Mouse (Mus musculus) megakaryocyte, embryonic 14.5 days (primary cell): ENCODE data around the gene Hist1h2bm. TPM values are rescaled to one million over a fixed set of nuclear protein-coding genes. Genes with fewer than 3 reads are reported as not detected.
"Not testable (repeated sequence)": the region's sequence is repeated elsewhere in the genome, so short reads cannot be mapped to it uniquely, and the experiment has no call there.

Source experiments
- H3K27me3 ChIP-seq: replicated peaks from 2 replicates; pipeline ENCODE3; 2012; ENCODE audit warnings: inconsistent platforms
- H3K36me3 ChIP-seq: replicated peaks from 2 replicates; pipeline ENCODE3; 2012; ENCODE audit warnings: low read length, inconsistent platforms, mixed read lengths
- H3K4me1 ChIP-seq: 2 replicates; pipeline ENCODE4 v1.6.1; 2012; ENCODE audit warnings: inconsistent platforms
- H3K4me3 ChIP-seq: replicated peaks from 2 replicates; pipeline ENCODE3; 2012; ENCODE audit warnings: moderate library complexity, mild to moderate bottlenecking, inconsistent platforms
- H3K9me3 ChIP-seq: 2 replicates; pipeline ENCODE4 v1.6.1; 2012; ENCODE audit warnings: inconsistent platforms
- FLI1 ChIP-seq: IDR thresholded peaks from 2 replicates; pipeline ENCODE4 v1.6.1; 2012; ENCODE audit warnings: low read length, inconsistent platforms, mixed read lengths
- GATA1 ChIP-seq: IDR thresholded peaks from 3 replicates; pipeline ENCODE4 v1.6.1; 2012; ENCODE audit warnings: mixed read lengths, low read length, inconsistent platforms, borderline replicate concordance
- polyA plus RNA-seq: library from polyadenylated mRNA; stranded (reverse); fragments of >175 nt; gene quantifications from 2 replicates; pipeline ENCODE4 v1.2.3, GENCODE M21; 2012; ENCODE audit warnings: low replicate concordance; ENCODE audit not compliant: insufficient read depth

Hist1h2bm gene
- polyA plus RNA-seq = 7.3 TPM in 1 of 2 replicates, not detected in the other

DNA sequence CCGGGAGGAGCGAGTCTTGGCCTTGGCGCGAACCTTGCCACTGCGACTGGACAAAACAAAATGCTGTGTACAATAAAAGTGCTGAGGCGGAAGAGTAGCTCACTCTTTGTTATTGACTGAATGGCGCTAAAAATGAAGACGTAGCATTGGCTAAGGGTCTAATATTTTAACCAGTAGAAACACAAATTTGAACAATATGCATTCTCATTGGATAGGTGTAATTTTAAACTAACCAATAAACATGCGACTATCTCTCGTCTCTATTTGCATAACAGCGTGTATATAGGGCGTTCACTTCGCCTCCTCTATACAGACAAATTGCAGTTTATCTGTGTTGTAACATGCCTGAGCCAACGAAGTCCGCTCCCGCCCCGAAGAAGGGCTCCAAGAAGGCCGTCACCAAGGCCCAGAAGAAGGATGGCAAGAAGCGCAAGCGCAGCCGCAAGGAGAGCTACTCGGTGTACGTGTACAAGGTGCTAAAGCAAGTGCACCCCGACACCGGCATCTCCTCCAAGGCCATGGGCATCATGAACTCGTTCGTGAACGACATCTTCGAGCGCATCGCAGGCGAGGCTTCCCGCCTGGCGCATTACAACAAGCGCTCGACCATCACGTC, at the start of gene Hist1h2bm:
Gene Hist1h2bm (plus strand): TSS at position 288 of the 616 bp plus-strand sequence.
- H3K27me3 ChIP-seq, H3K9me3 ChIP-seq, H3K36me3 ChIP-seq: not testable (repeated sequence)
- peak within 1 kb of the TSS; percentile 90 for H3K4me3 ChIP-seq
- peaks cover 52% of the 10 kb centered on the region for H3K4me1 ChIP-seq

DNA sequence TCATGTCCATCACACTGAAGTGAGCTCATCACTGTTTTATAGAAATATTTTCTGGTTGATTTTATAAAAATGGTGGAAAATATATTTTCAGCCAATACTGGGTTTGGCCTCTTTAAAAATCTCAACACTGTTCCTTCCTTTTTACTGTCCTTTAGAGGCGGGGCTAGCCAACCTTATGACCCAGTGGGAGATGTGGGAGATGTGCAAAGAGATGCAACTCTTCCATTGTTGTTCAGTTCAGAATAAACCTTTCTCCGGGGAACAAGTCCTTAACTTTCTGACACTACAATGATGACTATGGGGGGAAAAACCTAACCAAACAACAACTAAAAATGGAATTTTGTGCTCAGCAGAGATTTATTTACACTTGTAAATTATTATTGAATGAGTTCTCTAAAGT, 44.5 kb upstream of the Hist1h2bm start, which contains the start of gene Olfr1360:
Gene Olfr1360 (minus strand): TSS at position 101 of the 400 bp plus-strand sequence.
- H3K4me3 ChIP-seq = no peak within 1 kb of the TSS
- no peaks in the 10 kb centered on the region for H3K36me3 ChIP-seq
- TF ChIP-seq GATA1 (no peak), FLI1 (no peak)
- H3K27me3 ChIP-seq = no peaks in the 10 kb centered on the region
- H3K4me1 ChIP-seq = no peaks in the 10 kb centered on the region
- no peaks in the 10 kb centered on the region for H3K9me3 ChIP-seq

DNA sequence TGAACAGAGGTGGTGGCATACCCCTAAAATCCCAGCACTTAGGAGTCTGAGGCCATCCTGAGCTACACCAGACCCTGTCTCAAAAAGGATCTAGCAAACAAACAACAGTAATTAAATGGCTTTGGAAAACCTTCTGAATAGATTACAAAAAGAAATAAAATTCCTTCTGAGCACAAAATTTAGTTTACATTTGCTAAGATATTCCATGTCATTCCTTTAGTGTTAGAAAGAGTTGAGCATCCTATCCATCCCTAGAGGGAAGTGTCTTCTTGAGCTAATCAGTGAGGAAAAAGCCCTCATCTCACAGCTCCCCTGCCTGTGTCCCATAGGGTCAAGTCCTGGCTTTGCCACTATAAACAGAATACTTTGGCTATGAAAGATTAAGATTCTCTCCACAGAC, 24.0 kb upstream of the Hist1h2bm start, which contains the start of gene Olfr1359:
Gene Olfr1359 (plus strand): TSS at position 301 of the 400 bp plus-strand sequence.
- Histone ChIP-seq H3K9me3 (no peaks in the 10 kb centered on the region), H3K36me3 (no peaks in the 10 kb centered on the region), H3K27me3 (peaks cover 6% of the 10 kb centered on the region), H3K4me1 (peaks cover 12% of the 10 kb centered on the region), H3K4me3 (no peak within 1 kb of the TSS)
- TF ChIP-seq GATA1 (no peak), FLI1 (no peak)

DNA sequence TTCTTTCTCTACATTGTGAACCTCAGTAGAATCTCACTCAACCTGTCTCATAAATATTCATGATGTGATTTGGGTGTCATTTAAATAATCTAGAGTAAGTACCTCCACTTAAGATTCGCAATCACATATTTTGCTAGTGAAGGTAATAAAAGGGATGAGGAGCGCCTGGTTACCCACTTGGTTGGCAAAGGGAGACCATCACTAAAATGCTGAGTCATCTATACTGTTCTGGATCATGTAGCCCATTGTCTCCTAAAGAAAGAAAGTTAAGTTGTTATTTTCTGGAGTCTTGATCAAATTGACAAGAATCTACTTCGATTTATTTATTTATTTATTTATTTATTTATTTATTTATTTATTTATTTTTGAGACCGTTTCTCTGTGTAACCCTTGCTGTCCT, 15.2 kb upstream of the Hist1h2bm start:
- TF ChIP-seq GATA1 (no peak), FLI1 (no peak)
- Histone ChIP-seq H3K4me1 (peaks cover 11% of the 10 kb centered on the region), H3K4me3 (no peak overlapping the region), H3K9me3 (no peaks in the 10 kb centered on the region), H3K27me3 (peaks cover 5% of the 10 kb centered on the region), H3K36me3 (no peaks in the 10 kb centered on the region)

DNA sequence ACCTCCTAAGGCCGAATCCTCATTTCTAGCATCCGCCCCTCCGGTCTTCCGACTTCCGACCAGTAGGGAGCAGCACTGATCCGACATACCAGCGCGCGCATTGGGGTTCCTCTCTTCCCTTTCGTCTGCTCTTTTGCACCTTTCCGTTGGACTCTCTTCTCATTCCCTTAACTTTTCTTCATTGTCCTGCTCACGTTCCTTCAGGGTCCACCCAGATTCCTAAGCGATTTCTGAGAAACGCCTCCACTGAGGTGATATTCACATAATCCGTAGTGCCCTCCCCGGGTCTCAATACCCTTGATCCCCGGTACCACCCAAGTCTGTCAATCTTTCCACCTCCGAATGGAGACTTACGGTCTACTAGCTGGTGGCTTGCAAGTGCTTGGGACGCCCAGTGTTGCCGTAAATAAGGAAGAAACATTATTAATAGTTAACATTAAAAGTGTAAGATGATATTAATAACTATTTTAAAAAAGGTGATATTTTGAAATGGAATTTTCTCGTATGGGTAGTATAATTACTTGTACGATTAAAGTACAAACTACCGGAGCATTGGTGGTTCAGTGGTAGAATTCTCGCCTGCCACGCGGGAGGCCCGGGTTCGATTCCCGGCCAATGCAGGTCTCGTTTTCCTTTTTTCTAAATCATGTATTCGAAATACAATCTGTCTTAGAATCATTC, 11.7 kb upstream of the Hist1h2bm start:
- TF ChIP-seq FLI1 (no peak), GATA1 (no peak)
- Histone ChIP-seq H3K27me3 (peaks cover 2% of the 10 kb centered on the region), H3K9me3 (no peaks in the 10 kb centered on the region), H3K36me3 (no peaks in the 10 kb centered on the region), H3K4me3 (peak overlapping the region; percentile 93), H3K4me1 (peaks cover 19% of the 10 kb centered on the region)

DNA sequence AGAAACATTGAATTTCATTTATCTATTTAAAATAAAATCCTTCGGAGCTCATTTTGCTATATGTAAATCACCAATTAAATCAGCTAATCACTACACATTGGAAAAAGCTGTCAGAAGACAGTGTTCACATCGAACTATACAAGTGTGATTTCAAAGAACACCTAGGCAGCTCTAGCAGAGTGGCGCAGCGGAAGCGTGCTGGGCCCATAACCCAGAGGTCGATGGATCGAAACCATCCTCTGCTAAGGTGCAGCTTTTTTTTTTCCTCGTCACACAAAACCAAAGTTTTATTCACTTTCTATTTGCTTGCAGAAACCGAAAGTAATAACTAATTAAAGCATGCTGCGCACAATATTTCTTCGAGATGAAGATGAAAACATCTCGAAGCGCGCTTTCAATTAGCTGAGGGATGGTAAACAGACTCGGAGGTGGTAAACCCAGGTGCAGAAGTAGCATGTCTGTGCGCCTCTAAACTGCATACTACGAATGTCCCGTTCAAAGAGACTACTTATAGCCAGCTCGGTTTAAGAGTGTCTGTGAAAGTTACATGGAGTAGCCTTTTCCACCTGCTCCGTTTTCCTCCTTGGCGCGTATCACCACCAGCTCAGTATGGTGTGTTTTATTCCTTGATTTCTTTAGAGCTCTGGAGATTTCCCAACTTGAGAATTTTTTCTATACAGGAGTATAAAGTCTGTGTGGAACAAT, 10.9 kb upstream of the Hist1h2bm start:
- Histone ChIP-seq H3K36me3 (no peaks in the 10 kb centered on the region), H3K9me3 (no peaks in the 10 kb centered on the region)
- no peak for TF ChIP-seq GATA1
- no peak for TF ChIP-seq FLI1

DNA sequence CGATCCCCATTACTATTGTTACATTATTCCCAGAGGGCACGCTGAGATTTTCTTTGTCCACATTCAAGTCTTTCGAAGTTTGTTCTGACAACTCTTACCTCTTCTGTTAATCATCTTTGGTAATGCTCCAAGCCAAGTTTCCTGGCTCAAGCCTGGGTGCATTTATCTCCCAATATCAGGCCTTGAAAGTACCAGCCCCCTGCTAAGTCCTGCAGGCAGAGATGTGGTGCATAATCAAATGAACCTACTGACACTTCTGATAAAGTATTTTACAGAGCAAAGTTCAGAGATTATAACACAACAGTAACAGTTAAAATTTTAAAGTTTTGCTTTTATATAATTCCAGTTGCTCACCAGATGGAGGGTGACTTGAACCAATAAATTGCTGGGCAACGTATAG, 10.1 kb upstream of the Hist1h2bm start:
- peaks cover 2% of the 10 kb centered on the region for H3K27me3 ChIP-seq
- TF ChIP-seq GATA1 (no peak), FLI1 (no peak)
- H3K36me3 ChIP-seq = no peaks in the 10 kb centered on the region
- peaks cover 24% of the 10 kb centered on the region for H3K4me1 ChIP-seq
- H3K9me3 ChIP-seq = no peaks in the 10 kb centered on the region
- H3K4me3 ChIP-seq = no peak overlapping the region

More for the DNA sequence above, 10.9 kb upstream of the Hist1h2bm start:
- Histone ChIP-seq H3K27me3 (peaks cover 2% of the 10 kb centered on the region), H3K4me3 (peak overlapping the region; percentile 93), H3K4me1 (peaks cover 22% of the 10 kb centered on the region)

DNA sequence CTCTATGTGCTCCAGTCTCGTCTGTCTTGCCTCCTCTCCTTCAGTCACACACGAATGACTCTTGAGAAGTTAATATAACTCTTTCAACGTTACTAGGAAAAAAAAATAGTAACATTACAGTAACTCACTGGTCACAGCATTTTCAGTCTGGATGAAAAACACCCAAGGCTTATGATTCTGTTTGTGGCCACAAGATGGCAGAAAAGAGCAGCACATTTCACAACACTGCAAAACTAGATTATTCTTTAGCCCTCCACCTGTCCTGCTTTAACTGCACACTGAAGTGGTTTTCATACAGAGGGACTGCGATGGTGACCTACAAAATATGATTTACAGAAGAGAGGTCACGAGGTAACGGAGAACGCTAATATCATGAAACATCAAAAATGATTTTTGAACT, 7.1 kb upstream of the Hist1h2bm start:
- Histone ChIP-seq H3K4me3 (peak overlapping the region; percentile 89), H3K9me3 (no peaks in the 10 kb centered on the region), H3K27me3 (no peaks in the 10 kb centered on the region), H3K36me3 (no peaks in the 10 kb centered on the region), H3K4me1 (peaks cover 43% of the 10 kb centered on the region)
- no peak for TF ChIP-seq FLI1
- no peak for TF ChIP-seq GATA1

DNA sequence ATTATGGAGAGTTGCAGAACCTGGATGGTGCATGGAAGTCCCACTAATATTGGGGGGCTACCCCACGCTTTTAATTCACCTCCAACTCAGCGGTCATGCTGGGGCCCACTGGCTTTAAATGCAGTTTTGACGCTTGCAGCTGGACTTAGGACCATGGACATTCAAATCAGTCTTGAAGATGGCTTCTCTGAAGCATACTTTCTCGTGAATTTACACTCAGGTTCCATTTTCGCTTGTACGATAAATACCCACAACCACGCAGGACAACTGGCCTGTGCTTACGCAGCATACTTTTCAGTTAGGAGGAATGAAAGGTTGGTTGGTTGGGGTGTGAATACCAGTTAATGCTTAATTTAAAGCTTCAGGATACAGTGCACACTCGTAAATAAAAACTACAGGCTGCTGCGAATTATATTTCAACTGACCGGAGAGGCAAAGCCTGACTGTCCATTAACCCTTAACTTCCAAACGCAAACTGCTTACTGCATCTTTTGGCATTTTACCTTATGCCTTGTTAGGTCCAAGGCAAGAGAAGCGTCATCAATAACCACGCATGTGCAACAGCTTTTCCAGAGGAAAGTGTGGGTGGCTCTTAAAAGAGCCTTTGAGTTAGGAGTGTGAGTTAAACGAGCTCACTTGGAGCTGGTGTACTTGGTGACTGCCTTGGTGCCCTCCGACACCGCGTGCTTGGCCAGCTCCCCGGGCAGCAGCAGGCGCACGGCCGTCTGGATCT, 6.5 kb upstream of the Hist1h2bm start:
- Histone ChIP-seq H3K4me1 (peaks cover 49% of the 10 kb centered on the region), H3K9me3 (no peaks in the 10 kb centered on the region), H3K36me3 (no peaks in the 10 kb centered on the region), H3K27me3 (no peaks in the 10 kb centered on the region), H3K4me3 (peak overlapping the region; percentile 89)
- TF ChIP-seq GATA1 = no peak
- no peak for TF ChIP-seq FLI1

DNA sequence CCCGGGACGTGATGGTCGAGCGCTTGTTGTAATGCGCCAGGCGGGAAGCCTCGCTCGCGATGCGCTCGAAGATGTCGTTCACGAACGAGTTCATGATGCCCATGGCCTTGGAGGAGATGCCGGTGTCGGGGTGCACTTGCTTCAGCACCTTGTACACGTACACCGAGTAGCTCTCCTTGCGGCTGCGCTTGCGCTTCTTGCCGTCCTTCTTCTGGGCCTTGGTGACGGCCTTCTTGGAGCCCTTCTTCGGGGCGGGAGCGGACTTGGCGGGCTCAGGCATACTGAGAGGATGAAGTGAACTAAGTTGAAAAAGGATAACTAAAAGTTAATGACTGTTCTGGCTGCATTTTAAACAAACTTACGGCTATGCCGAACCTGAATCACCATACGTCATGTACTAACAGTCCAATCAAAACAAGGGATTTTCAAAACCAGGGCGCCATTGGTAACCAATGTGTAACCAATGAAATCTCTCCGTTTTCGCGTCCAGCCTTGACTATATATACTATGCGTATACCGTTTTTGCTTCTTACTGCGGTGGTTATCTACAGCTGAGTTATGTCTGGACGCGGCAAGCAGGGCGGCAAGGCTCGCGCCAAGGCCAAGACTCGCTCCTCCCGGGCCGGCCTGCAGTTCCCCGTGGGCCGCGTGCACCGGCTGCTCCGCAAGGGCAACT, 5.8 kb upstream of the Hist1h2bm start, which contains the start of the genes Hist1h2bl and Hist1h2ai:
Gene Hist1h2bl (minus strand): TSS at position 280 of the 676 bp plus-strand sequence.
Gene Hist1h2ai (plus strand): TSS at position 559 of the 676 bp plus-strand sequence.
- peaks cover 55% of the 10 kb centered on the region for H3K4me1 ChIP-seq
- not testable (repeated sequence) for H3K9me3 ChIP-seq, H3K27me3 ChIP-seq, H3K36me3 ChIP-seq
- peak within 1 kb of the TSS; percentile 89 for H3K4me3 ChIP-seq

DNA sequence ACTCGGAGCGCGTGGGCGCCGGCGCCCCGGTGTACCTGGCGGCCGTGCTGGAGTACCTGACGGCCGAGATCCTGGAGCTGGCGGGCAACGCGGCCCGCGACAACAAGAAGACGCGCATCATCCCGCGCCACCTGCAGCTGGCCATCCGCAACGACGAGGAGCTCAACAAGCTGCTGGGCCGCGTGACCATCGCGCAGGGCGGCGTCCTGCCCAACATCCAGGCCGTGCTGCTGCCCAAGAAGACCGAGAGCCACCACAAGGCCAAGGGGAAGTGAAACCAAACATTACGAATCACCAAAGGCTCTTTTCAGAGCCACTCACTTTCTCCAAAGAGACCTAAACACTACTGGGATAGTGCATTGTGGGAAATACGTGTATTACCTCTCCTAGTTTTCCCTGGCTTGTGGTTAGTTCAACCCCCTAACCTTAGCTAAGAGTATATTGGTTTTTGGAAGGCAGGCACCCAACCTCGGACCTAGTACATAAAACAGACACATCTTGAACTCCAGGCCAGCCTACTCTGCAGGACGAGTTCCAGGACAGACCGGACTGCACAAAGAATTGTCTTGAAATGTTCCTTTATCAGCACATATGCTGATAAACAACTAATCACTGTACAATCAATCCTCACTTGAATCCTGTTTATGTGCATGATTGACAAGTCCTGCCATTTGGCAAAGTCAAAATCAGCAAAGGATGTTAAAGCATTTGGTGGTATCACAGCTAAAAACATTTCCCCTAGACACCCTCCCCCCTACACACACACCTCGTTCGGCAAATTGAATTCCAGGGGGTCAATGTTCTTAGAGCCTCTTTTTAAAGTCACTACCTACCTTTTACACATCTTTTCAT, 5.1 kb upstream of the Hist1h2bm start:
- H3K27me3 ChIP-seq, H3K36me3 ChIP-seq, H3K9me3 ChIP-seq: not testable (repeated sequence)
- peaks cover 51% of the 10 kb centered on the region for H3K4me1 ChIP-seq
- H3K4me3 ChIP-seq = peak overlapping the region; percentile 89

DNA sequence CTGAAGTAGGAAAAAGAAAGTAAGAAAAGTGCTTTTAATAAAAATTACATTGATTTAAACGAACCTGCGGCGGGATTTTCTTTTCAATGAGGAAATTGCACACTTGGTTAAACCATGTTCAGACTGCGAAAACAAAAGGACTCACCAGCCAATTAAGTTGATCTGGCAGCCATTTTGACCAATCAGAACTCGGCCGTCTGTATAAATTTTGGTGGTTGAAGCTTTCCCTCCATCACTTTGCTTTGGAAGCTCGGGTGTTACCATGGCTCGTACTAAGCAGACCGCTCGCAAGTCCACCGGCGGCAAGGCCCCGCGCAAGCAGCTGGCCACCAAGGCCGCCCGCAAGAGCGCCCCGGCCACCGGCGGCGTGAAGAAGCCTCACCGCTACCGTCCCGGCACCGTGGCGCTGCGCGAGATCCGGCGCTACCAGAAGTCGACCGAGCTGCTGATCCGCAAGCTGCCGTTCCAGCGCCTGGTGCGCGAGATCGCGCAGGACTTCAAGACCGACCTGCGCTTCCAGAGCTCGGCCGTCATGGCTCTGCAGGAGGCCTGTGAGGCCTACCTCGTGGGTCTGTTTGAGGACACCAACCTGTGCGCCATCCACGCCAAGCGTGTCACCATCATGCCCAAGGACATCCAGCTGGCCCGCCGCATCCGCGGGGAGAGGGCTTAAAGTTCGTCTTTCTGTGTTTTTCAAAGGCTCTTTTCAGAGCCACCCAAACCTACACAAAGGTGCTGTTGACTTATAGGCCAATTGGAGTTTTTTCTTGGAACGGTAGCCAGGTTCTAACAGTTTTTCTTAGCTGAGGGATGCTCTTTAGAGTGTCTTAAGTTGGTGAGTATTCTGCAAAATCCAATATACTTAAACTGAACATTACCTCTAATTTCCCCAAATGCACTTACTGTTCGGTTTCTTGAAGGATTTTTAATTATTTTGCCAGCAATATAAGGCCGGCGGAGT, 4.2 kb upstream of the Hist1h2bm start, which contains the start of gene Hist1h3h:
Gene Hist1h3h (plus strand): TSS at position 263 of the 961 bp plus-strand sequence.
- Histone ChIP-seq H3K4me1 (peaks cover 60% of the 10 kb centered on the region), H3K4me3 (peak within 1 kb of the TSS; percentile 89)
- not testable (repeated sequence) for H3K27me3 ChIP-seq, H3K36me3 ChIP-seq, H3K9me3 ChIP-seq
